Mouse (Mus musculus) G1E (cell line): ENCODE results near the gene Ppp1r13l.

Experiments
- CTCF ChIP-seq: IDR thresholded peaks from 2 replicates; pipeline ENCODE4 v1.5.1; 2012; ENCODE audit warnings: low read depth, low read length, inconsistent platforms, mixed read lengths
- GATA1 ChIP-seq: IDR thresholded peaks from 2 replicates; pipeline ENCODE4 v1.6.1; 2012; ENCODE audit warnings: borderline replicate concordance, low read length, inconsistent platforms, mixed read lengths
- POLR2AphosphoS5 ChIP-seq: IDR thresholded peaks from 2 replicates; pipeline ENCODE4 v1.6.1; 2012; ENCODE audit warnings: low read depth, low read length, inconsistent platforms; ENCODE audit not compliant: insufficient replicate concordance

DNA sequence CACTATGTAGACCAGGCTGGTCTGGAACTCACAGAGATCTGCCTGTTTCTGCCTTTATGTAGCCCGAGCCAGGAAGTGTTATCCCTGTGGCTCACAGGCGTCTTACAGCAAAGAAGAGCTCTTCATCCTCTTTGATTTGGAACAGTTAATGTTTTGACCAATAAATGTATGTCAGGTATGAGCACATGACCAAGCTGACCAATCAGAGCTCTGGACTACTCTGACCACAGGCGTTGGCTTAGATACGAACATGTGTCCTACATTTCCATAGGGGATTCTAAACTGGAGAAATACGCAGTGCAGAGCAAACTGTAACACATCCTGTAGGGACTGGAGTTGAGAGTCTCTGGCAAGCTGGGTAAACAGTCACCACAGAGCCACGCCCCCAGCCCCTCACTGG is 67.3 kb downstream of the Ppp1r13l start:
- no peak for TF ChIP-seq CTCF
- TF ChIP-seq POLR2AphosphoS5: no peak
- TF ChIP-seq GATA1: no peak
